Mouse (Mus musculus) intestine, embryonic 14.5 days (tissue): ENCODE results near the gene Rps27a. TPM values are rescaled to one million over a fixed set of nuclear protein-coding genes. Genes with fewer than 3 reads are reported as not detected.
A peak's percentile ranks its signal among the peaks of the same experiment; 100 is the strongest.

Source experiments
- ATAC-seq: fragments of 200-750 bp; cut with Nextera tagmentation; replicated peaks from 2 replicates; pipeline ENCODE4 v1.8.0; 2017; ENCODE audit warnings: low read depth, moderate number of reproducible peaks, moderate TSS enrichment, moderate library complexity; ENCODE audit not compliant: low FRiP score, low TSS enrichment
- DNase-seq: peaks from one replicate; pipeline ENCODE4 v3.0.0-alpha.2; 2018; ENCODE audit warnings: low spot score
- H3K27ac ChIP-seq: fragments of 300-500 bp; sonication (generic); 2 replicates; pipeline ENCODE4 v1.5.1; 2014; ENCODE audit warnings: low read depth, mild to moderate bottlenecking, control low read depth
- H3K27me3 ChIP-seq: fragments of 300-500 bp; sonication (generic); replicated peaks from 2 replicates; pipeline ENCODE4 v1.6.1; 2014; ENCODE audit warnings: low read length, control low read depth; ENCODE audit not compliant: control insufficient read depth, insufficient read depth
- H3K36me3 ChIP-seq: fragments of 300-500 bp; sonication (generic); 2 replicates; pipeline ENCODE4 v1.6.1; 2014; ENCODE audit warnings: low read length, control low read depth; ENCODE audit not compliant: control insufficient read depth, insufficient read depth
- H3K4me1 ChIP-seq: fragments of 300-500 bp; sonication (generic); replicated peaks from 2 replicates; pipeline ENCODE4 v1.6.1; 2014; ENCODE audit warnings: low read length, control low read depth, mixed read lengths; ENCODE audit not compliant: control insufficient read depth, insufficient read depth
- H3K4me2 ChIP-seq: fragments of 300-500 bp; sonication (generic); 2 replicates; pipeline ENCODE4 v1.6.1; 2014; ENCODE audit warnings: low read length
- H3K4me3 ChIP-seq: fragments of 300-500 bp; sonication (generic); 2 replicates; pipeline ENCODE4 v1.5.1; 2014; ENCODE audit warnings: low read depth, low read length, control low read depth, mixed read lengths
- H3K9ac ChIP-seq: fragments of 300-500 bp; sonication (generic); 2 replicates; pipeline ENCODE4 v1.6.1; 2014; ENCODE audit warnings: mild to moderate bottlenecking, low read length
- H3K9me3 ChIP-seq: fragments of 300-500 bp; sonication (generic); 2 replicates; pipeline ENCODE4 v1.6.1; 2016; ENCODE audit warnings: low read length, control low read depth; ENCODE audit not compliant: control insufficient read depth
- WGBS: fragments of 180-500 bp; shearing (Covaris S2); extraction: QIAGEN DNeasy Blood & Tissue Kit; methylation state at CpG from one replicate; pipeline ENCODE4 v1.1.7; 2014; 5-methylcytosine and 5-hydroxymethylcytosine counted together
- polyA plus RNA-seq: library from polyadenylated mRNA; unstranded; fragments of >200 nt; fragmentation: Nextera tagmentation; extraction: Ambion mirVana; gene quantifications from 2 replicates; pipeline ENCODE4 v1.2.1, GENCODE M21; 2014

Rps27a gene
- 1,435 and 1,466 TPM in 2 replicates for polyA plus RNA-seq

DNA sequence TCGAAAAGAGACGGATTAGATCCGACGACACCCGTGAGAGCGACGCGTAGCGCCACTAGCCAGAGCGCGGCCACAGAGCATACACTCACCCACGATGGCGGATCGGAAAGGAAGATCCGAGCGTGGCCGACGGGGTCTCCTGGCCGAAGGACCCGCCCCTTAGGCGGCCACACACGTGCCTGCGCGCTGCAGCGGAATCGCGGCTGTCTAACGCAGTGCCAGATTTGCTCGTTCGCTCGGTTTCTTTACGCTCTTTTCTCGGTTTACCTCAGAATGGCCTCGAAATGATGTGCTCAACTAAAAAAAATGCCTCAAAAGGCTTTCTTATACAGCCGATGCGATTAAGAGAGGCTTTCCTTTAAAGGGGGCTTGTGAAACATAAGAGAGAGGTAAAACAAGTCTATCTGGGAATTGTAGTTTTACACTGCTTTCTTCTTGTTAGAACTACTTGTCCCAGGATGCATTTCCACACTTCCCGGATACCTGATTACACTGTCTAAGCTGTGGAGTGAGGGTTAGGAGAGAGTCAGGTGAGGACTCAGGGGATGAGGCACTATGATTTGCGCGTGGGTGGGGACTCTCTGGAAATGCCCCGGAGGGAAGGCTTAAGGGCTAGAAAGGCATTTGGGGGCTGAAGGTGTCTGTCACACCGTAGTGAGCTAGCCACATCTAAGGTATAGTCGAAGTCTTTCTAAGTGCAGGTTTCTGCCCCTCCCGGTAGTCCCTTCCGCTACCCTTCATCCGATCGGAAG is at the start of gene Rps27a, which contains the start of gene Clhc1:
Gene Rps27a (minus strand): TSS at position 358 of the 752 bp plus-strand sequence.
Gene Clhc1 (plus strand): TSS at position 199 of the 752 bp plus-strand sequence.
- WGBS: under 1% methylated on average over 46 of the region's 46 CpGs
- peak; percentile 97 for ATAC-seq
- Histone ChIP-seq H3K27me3 (no peaks in the 10 kb centered on the region), H3K4me1 (no peaks in the 10 kb centered on the region), H3K9ac (peak within 1 kb of the TSS; percentile 96), H3K9me3 (no peaks in the 10 kb centered on the region), H3K4me2 (peak within 1 kb of the TSS; percentile 78), H3K36me3 (peaks cover 34% of the 10 kb centered on the region), H3K27ac (peak within 1 kb of the TSS; percentile 76), H3K4me3 (peak within 1 kb of the TSS; percentile 96)
- peak; percentile 99 for DNase-seq

GRCm38 (mm10) chr11:29597159-29597558 is 49.2 kb upstream of the Rps27a start:
- H3K9me3 ChIP-seq: no peaks in the 10 kb centered on the region
- no peaks in the 10 kb centered on the region for H3K36me3 ChIP-seq
- H3K9ac ChIP-seq: no peak overlapping the region
- no peaks in the 10 kb centered on the region for H3K27me3 ChIP-seq
- H3K4me2 ChIP-seq: no peak overlapping the region
- ATAC-seq (no peak), DNase-seq (no peak)
- H3K27ac ChIP-seq: no peak overlapping the region
- H3K4me1 ChIP-seq: no peaks in the 10 kb centered on the region
- H3K4me3 ChIP-seq: no peak overlapping the region

GRCm38 (mm10) chr11:29595217-29595616 is 47.3 kb upstream of the Rps27a start:
- ATAC-seq (no peak), DNase-seq (peak; percentile 34)
- H3K4me3 ChIP-seq: no peak overlapping the region
- no peak overlapping the region for H3K9ac ChIP-seq
- no peak overlapping the region for H3K27ac ChIP-seq
- H3K9me3 ChIP-seq: no peaks in the 10 kb centered on the region
- no peaks in the 10 kb centered on the region for H3K27me3 ChIP-seq
- H3K36me3 ChIP-seq: no peaks in the 10 kb centered on the region
- H3K4me1 ChIP-seq: no peaks in the 10 kb centered on the region
- no peak overlapping the region for H3K4me2 ChIP-seq

DNA sequence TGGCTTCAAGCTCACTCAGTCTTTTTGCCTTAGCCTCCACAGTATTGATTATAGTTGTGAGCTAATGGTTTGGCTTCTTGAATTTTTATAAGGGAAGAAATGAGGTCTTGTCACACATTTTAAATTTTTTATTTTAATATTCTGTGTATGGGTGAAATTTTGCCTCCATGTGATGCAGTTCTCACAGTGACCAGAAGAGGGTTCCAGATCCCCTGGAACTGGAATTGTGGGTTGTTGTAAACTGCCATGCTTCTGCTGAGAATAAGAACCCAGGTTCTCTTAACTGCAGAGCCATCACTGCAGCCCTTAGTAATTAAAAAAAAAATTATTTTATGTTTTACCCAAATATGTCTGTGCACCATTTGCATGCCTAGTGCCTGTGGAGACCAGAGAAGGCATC is 31.7 kb upstream of the Rps27a start:
- ATAC-seq: no peak
- Histone ChIP-seq H3K4me3 (no peak overlapping the region), H3K9me3 (no peaks in the 10 kb centered on the region), H3K27ac (no peak overlapping the region), H3K4me1 (no peaks in the 10 kb centered on the region), H3K9ac (no peak overlapping the region), H3K4me2 (no peak overlapping the region), H3K27me3 (no peaks in the 10 kb centered on the region), H3K36me3 (no peaks in the 10 kb centered on the region)
- no peak for DNase-seq

- H3K4me2 ChIP-seq: no peak overlapping the region
- 72% methylated on average over 2 of the region's 2 CpGs for WGBS
- H3K4me3 ChIP-seq: no peak overlapping the region
- no peak for ATAC-seq
- H3K9me3 ChIP-seq: no peaks in the 10 kb centered on the region
- no peak for DNase-seq
- H3K27ac ChIP-seq: no peak overlapping the region
- no peaks in the 10 kb centered on the region for H3K27me3 ChIP-seq
- no peaks in the 10 kb centered on the region for H3K4me1 ChIP-seq
- no peak overlapping the region for H3K9ac ChIP-seq
- H3K36me3 ChIP-seq: no peaks in the 10 kb centered on the region
These were observed 24.7 kb upstream of the Rps27a start for GRCm38 (mm10) chr11:29572656-29573055.

- no peaks in the 10 kb centered on the region for H3K4me1 ChIP-seq
- no peak overlapping the region for H3K9ac ChIP-seq
- ATAC-seq (no peak), DNase-seq (no peak)
- H3K9me3 ChIP-seq: no peaks in the 10 kb centered on the region
- no peak overlapping the region for H3K4me3 ChIP-seq
- H3K27ac ChIP-seq: no peak overlapping the region
- H3K4me2 ChIP-seq: no peak overlapping the region
- no peaks in the 10 kb centered on the region for H3K36me3 ChIP-seq
- H3K27me3 ChIP-seq: no peaks in the 10 kb centered on the region
- WGBS: 33% methylated on average over 3 of the region's 3 CpGs
These were observed 23.6 kb upstream of the Rps27a start for GRCm38 (mm10) chr11:29571536-29571935.

DNA sequence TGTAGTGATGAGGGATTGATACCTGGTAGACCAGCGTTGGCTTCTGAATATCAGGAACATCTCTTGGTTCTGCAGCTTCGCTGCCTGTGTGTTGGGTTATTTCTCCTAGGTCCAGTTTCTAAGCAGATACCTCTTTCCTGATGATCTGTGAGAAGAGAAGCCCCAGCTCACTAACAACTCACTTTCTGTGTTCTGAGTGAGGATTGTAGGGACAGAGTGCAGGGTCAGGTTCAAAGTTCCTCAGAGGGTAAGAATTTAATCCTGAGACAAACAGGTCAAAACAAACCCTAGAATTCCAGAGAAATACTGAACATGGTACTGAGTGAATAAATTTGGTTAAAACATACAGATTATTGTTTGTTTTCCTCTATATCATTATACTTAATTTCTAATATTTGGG is 15.5 kb upstream of the Rps27a start:
- ATAC-seq: no peak
- no peak overlapping the region for H3K9ac ChIP-seq
- no peaks in the 10 kb centered on the region for H3K4me1 ChIP-seq
- H3K4me2 ChIP-seq: no peak overlapping the region
- H3K9me3 ChIP-seq: no peaks in the 10 kb centered on the region
- H3K27ac ChIP-seq: no peak overlapping the region
- H3K36me3 ChIP-seq: no peaks in the 10 kb centered on the region
- no peak overlapping the region for H3K4me3 ChIP-seq
- no peaks in the 10 kb centered on the region for H3K27me3 ChIP-seq
- 85% methylated on average over 2 of the region's 2 CpGs for WGBS
- no peak for DNase-seq

GRCm38 (mm10) chr11:29560990-29561389 is 13.1 kb upstream of the Rps27a start:
- no peaks in the 10 kb centered on the region for H3K4me1 ChIP-seq
- 85% methylated on average over 3 of the region's 3 CpGs for WGBS
- H3K27me3 ChIP-seq: no peaks in the 10 kb centered on the region
- H3K4me3 ChIP-seq: no peak overlapping the region
- no peak for ATAC-seq
- DNase-seq: no peak
- H3K36me3 ChIP-seq: no peaks in the 10 kb centered on the region
- H3K4me2 ChIP-seq: no peak overlapping the region
- no peak overlapping the region for H3K9ac ChIP-seq
- H3K9me3 ChIP-seq: no peaks in the 10 kb centered on the region
- no peak overlapping the region for H3K27ac ChIP-seq

- H3K9ac ChIP-seq: no peak overlapping the region
- H3K4me3 ChIP-seq: no peak overlapping the region
- no peaks in the 10 kb centered on the region for H3K36me3 ChIP-seq
- DNase-seq: no peak
- H3K4me1 ChIP-seq: no peaks in the 10 kb centered on the region
- no peak for ATAC-seq
- H3K4me2 ChIP-seq: no peak overlapping the region
- no peaks in the 10 kb centered on the region for H3K9me3 ChIP-seq
- no peaks in the 10 kb centered on the region for H3K27me3 ChIP-seq
- WGBS: 81% methylated on average over 9 of the region's 9 CpGs
- no peak overlapping the region for H3K27ac ChIP-seq
These were observed 12.5 kb upstream of the Rps27a start for GRCm38 (mm10) chr11:29560452-29560851.
